Mouse (Mus musculus) kidney, postnatal 0 days (tissue): Measurements from ENCODE around the gene Lrmp. TPM values are rescaled to one million over a fixed set of nuclear protein-coding genes. Genes with fewer than 3 reads are reported as not detected.
"Not testable (repeated sequence)": the region's sequence is repeated elsewhere in the genome, so short reads cannot be mapped to it uniquely, and the experiment has no call there.

Source experiments
- ATAC-seq: fragments of 200-750 bp; cut with Nextera tagmentation; replicated peaks from 2 replicates; pipeline ENCODE4 v1.8.0; 2017; ENCODE audit warnings: low read depth, moderate number of reproducible peaks, moderate TSS enrichment, moderate library complexity; ENCODE audit not compliant: low FRiP score
- DNase-seq: peaks from one replicate; pipeline ENCODE4 v3.0.0-alpha.2; 2016; ENCODE audit warnings: low spot score
- H3K27ac ChIP-seq: fragments of 300-500 bp; sonication (generic); 2 replicates; pipeline ENCODE4 v1.5.1; 2014; ENCODE audit warnings: mild to moderate bottlenecking
- H3K27me3 ChIP-seq: fragments of 300-500 bp; sonication (generic); 2 replicates; pipeline ENCODE4 v1.6.1; 2014; ENCODE audit warnings: low read length, mixed read lengths; ENCODE audit not compliant: insufficient read depth
- H3K36me3 ChIP-seq: fragments of 300-500 bp; sonication (generic); 2 replicates; pipeline ENCODE4 v1.6.1; 2014; ENCODE audit warnings: low read length, mixed read lengths; ENCODE audit not compliant: insufficient read depth
- H3K4me1 ChIP-seq: fragments of 300-500 bp; sonication (generic); replicated peaks from 2 replicates; pipeline ENCODE4 v1.6.1; 2014; ENCODE audit warnings: antibody characterized with exemption, low read length, mixed read lengths; ENCODE audit not compliant: insufficient read depth
- H3K4me2 ChIP-seq: fragments of 300-500 bp; sonication (generic); 2 replicates; pipeline ENCODE4 v1.6.1; 2014; ENCODE audit warnings: mild to moderate bottlenecking, low read length, moderate library complexity, mixed read lengths
- H3K4me3 ChIP-seq: fragments of 300-500 bp; sonication (generic); replicated peaks from 2 replicates; pipeline ENCODE4 v1.5.1; 2014; ENCODE audit warnings: low read depth, low read length
- H3K9ac ChIP-seq: fragments of 300-500 bp; sonication (generic); 2 replicates; pipeline ENCODE4 v1.6.1; 2014; ENCODE audit warnings: low read depth, low read length
- H3K9me3 ChIP-seq: fragments of 300-500 bp; sonication (generic); replicated peaks from 2 replicates; pipeline ENCODE4 v1.6.1; 2016; ENCODE audit warnings: low read length, inconsistent platforms, mixed read lengths
- CTCF ChIP-seq: IDR thresholded peaks from 2 replicates; pipeline ENCODE4 v1.5.1; 2016; ENCODE audit warnings: antibody characterized with exemption, low read depth, mild to moderate bottlenecking, moderate library complexity
- WGBS: fragments of 180-500 bp; shearing (Covaris S2); extraction: QIAGEN DNeasy Blood & Tissue Kit; methylation state at CpG from one replicate; pipeline ENCODE4 v1.1.7; 2014; 5-methylcytosine and 5-hydroxymethylcytosine counted together
- polyA plus RNA-seq: library from polyadenylated mRNA; unstranded; fragments of >200 nt; fragmentation: Nextera tagmentation; extraction: Ambion mirVana; gene quantifications from 2 replicates; pipeline ENCODE4 v1.2.1, GENCODE M21; 2015

The Lrmp gene
- polyA plus RNA-seq, 1 experiment from 2014 or later = 1.0 TPM

DNA sequence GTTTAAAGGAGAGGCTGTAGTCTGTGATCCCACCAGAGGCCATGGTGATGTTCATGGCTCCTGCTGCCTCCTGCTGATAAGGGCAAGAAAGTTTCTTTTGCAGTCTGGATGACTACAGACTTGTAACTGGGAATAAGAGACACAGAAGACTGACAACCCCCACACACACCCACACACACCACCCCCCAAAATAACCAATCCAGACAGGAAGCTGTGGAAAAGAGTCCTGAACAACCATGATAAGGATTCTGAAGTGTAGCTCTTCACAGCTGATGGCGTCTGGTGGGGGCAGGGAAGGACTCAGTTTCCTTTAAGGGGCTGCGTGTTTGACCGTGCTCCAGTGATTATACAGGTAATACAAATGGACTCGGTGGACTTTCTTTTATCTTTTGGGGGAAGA is 26.1 kb upstream of the Lrmp start:
- no peaks in the 10 kb centered on the region for H3K27me3 ChIP-seq
- H3K4me2 ChIP-seq = no peak overlapping the region
- no peaks in the 10 kb centered on the region for H3K4me1 ChIP-seq
- H3K9ac ChIP-seq = no peak overlapping the region
- no peak for TF ChIP-seq CTCF
- H3K4me3 ChIP-seq = no peak overlapping the region
- H3K36me3 ChIP-seq = no peaks in the 10 kb centered on the region
- no peak overlapping the region for H3K27ac ChIP-seq
- DNase-seq = no peak
- H3K9me3 ChIP-seq = no peaks in the 10 kb centered on the region
- no peak for ATAC-seq
- 73% methylated on average over 4 of the region's 4 CpGs for whole genome bisulfite sequencing

DNA sequence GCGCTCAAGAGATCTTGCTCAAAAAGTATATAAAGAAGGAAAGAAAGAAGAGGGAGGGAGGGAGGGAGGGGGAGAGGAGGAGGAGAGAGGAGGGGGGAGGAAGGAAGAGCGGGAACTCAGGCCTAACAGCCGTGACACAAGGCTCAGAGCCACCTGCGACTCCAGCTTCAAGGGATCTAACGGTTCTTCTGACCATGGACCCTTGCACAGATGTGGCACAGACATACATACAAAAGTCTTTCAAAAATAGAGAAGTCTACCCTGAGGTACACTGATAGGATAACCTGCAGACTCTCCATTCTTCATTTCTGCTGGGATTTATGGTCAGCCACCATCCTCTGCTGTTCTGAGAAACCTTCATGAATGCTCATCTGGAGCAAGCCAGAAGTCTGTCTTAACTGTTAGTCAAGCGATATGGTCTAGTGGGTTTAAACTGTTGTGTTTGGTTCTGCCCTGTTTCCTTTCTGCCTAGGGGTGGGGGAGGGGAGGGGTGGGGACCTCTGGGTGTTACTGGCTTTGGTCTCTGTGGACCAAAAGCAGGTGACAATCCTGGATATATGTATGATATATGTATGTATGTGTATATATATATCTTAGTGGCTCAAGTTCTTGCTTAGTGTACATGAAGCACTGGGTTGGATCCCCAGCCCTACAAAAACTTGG is 25.1 kb upstream of the Lrmp start:
- H3K9ac ChIP-seq = no peak overlapping the region
- DNase-seq (no peak), ATAC-seq (no peak; the same call in 1 of the 2 replicates)
- no peaks in the 10 kb centered on the region for H3K9me3 ChIP-seq
- no peak for TF ChIP-seq CTCF
- H3K4me3 ChIP-seq = no peak overlapping the region
- no peaks in the 10 kb centered on the region for H3K36me3 ChIP-seq
- H3K4me1 ChIP-seq = no peaks in the 10 kb centered on the region
- no peak overlapping the region for H3K4me2 ChIP-seq
- WGBS = 57% methylated on average over 6 of the region's 6 CpGs
- no peaks in the 10 kb centered on the region for H3K27me3 ChIP-seq
- H3K27ac ChIP-seq = no peak overlapping the region

DNA sequence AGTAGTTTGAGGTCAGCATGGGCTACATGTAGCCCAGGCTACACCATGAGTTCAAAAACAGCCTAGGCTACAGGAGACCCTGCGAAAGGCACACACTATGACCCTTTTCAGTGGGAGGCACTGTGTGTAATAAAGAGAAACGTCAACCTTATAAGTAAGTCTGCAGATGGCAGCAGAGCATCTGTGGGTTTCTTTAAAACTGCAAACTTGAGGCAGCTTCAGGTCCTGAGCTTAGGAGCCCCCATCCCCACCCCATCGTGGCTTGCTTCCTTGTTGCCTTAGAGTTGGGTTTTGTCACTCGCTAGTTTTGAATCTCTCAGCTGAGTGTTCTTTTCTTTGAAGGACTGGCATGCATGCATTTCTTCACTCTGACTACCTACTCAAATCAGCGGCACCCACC is 24.5 kb upstream of the Lrmp start:
- Histone ChIP-seq H3K9ac (no peak overlapping the region), H3K4me3 (no peak overlapping the region), H3K27me3 (no peaks in the 10 kb centered on the region), H3K36me3 (no peaks in the 10 kb centered on the region), H3K27ac (no peak overlapping the region), H3K9me3 (no peaks in the 10 kb centered on the region), H3K4me1 (no peaks in the 10 kb centered on the region), H3K4me2 (no peak overlapping the region)
- ATAC-seq (no peak), DNase-seq (no peak)
- 61% methylated on average over 5 of the region's 5 CpGs for WGBS
- peak; percentile 21; the same call in 1 of the 2 replicates for TF ChIP-seq CTCF

DNA sequence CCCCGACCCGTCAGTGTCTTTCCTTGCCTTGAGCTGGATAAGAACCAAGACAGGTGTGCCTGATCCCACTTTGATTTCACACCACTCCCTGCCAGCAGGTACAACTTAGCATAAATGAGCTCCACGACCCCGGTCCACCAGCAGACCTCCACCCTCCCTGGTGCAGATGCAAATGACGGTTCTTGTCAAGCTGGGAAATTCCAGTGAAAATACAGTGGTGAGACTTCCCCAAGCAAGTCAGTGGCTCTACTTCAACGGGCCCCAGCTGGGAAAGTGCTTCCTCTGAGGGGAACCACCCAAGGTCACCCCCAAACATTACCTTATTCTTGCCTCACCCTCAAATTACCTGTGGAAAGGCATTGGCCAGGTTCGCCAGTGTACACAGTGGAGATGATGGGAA is 23.5 kb upstream of the Lrmp start:
- H3K27ac ChIP-seq = no peak overlapping the region
- no peak for ATAC-seq
- no peak for TF ChIP-seq CTCF
- H3K9ac ChIP-seq = no peak overlapping the region
- H3K36me3 ChIP-seq = no peaks in the 10 kb centered on the region
- H3K4me3 ChIP-seq = no peak overlapping the region
- DNase-seq = no peak
- H3K4me1 ChIP-seq = no peaks in the 10 kb centered on the region
- H3K27me3 ChIP-seq = no peaks in the 10 kb centered on the region
- no peak overlapping the region for H3K4me2 ChIP-seq
- H3K9me3 ChIP-seq = no peaks in the 10 kb centered on the region
- 75% methylated on average over 7 of the region's 7 CpGs for WGBS

DNA sequence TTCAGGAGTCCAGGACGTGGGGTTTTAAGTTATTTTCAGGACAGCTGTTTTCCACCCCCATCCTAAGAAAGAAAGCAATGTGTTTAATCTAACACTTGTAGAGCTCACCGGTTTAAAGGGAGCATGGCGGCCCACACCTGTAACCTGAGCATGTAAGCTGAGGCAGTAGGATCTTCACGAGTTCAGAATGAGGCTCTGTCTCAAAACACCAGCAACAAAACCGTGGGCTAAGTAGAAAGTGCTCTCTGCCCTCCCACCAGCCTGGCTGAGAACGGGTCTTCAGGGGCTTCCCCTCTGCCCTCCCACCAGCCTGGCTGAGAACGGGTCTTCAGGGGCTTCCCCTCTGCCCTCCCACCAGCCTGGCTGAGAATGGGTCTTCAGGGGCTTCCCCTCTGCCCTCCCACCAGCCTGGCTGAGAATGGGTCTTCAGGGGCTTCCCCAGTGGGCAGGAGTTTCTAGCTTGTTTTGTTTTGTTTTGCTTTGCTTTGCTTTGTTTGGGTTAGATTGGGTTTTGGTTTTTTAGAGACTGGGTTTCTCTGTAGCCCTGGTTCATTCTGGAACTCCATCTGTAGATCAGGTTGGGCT is 22.3 kb upstream of the Lrmp start:
- not testable (repeated sequence) for H3K9ac ChIP-seq, H3K9me3 ChIP-seq, DNase-seq, H3K4me3 ChIP-seq, ATAC-seq, H3K4me2 ChIP-seq, H3K27me3 ChIP-seq, H3K4me1 ChIP-seq, H3K36me3 ChIP-seq, H3K27ac ChIP-seq
- WGBS = 40% methylated on average over 7 of the region's 7 CpGs

DNA sequence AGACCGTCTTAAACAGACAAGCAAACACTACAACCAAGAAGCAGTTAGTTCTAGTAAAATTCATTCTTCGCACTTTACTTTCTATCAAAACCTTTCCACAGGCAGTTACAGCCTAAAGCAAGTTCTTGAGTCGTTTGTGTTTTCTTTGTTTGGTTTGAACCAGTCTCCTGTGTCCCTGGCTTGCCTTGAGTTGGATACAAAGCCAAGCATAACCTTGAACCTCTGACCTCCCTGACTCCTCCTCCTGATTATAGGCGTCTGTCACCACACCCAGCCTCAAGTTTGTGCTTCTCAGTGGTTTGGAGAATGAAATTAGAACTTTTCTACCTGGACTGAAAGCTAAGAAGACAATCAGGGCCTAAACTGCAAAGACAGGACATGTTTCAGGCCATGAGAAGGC is 21.0 kb upstream of the Lrmp start:
- H3K9ac ChIP-seq = no peak overlapping the region
- no peaks in the 10 kb centered on the region for H3K4me1 ChIP-seq
- 69% methylated on average over 4 of the region's 4 CpGs for WGBS
- H3K27me3 ChIP-seq = no peaks in the 10 kb centered on the region
- H3K36me3 ChIP-seq = no peaks in the 10 kb centered on the region
- no peak for TF ChIP-seq CTCF
- DNase-seq = no peak
- no peak overlapping the region for H3K4me2 ChIP-seq
- no peak overlapping the region for H3K27ac ChIP-seq
- no peak for ATAC-seq
- no peaks in the 10 kb centered on the region for H3K9me3 ChIP-seq
- H3K4me3 ChIP-seq = no peak overlapping the region

DNA sequence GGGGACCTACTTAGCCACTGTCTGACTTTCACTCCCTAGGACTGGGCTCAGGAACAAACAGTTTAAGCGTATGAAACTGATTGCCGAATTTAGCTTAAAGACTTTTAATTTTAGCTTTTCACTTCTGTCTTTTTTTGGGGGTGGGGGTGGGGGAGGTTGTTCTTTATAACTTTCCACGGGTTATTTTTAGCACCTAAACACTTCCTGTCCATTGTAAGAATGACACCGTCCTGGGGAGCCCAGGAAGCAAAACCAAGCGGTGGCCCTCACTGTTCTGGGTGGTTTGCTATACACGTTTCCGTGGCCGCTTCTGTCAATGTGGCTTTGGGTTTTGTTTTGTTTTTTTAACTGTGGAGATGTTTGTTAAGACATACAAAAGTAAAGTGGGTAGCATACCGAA is 14.5 kb upstream of the Lrmp start:
- Histone ChIP-seq H3K27ac (no peak overlapping the region), H3K4me2 (no peak overlapping the region), H3K27me3 (no peaks in the 10 kb centered on the region), H3K9ac (no peak overlapping the region), H3K36me3 (no peaks in the 10 kb centered on the region), H3K4me1 (no peaks in the 10 kb centered on the region), H3K9me3 (no peaks in the 10 kb centered on the region), H3K4me3 (no peak overlapping the region)
- no peak for TF ChIP-seq CTCF
- DNase-seq (no peak), ATAC-seq (no peak)
- WGBS = 53% methylated on average over 9 of the region's 9 CpGs
